Mouse (Mus musculus) large intestine, adult 2 months (tissue): ENCODE measurements around the gene Gal. TPM values are rescaled to one million over a fixed set of nuclear protein-coding genes. Genes with fewer than 3 reads are reported as not detected.

Experiments
- DNase-seq: peaks from one replicate; pipeline ENCODE4 v3.0.0-alpha.2; 2012; ENCODE audit warnings: low read depth, low spot score
- whole genome bisulfite sequencing: fragments of 180-500 bp; shearing (Covaris S2); methylation state at CpG from one replicate; pipeline ENCODE4 v1.1.7; 2018; 5-methylcytosine and 5-hydroxymethylcytosine counted together
- polyA plus RNA-seq: library from polyadenylated mRNA; depleted of rRNA; stranded (reverse); fragments of >200 nt; gene quantifications from 2 replicates; pipeline ENCODE4 v1.2.3, GENCODE M21; 2012; rRNA removed

Gal gene
- polyA plus RNA-seq, 1 experiment = 36.9 TPM

DNA sequence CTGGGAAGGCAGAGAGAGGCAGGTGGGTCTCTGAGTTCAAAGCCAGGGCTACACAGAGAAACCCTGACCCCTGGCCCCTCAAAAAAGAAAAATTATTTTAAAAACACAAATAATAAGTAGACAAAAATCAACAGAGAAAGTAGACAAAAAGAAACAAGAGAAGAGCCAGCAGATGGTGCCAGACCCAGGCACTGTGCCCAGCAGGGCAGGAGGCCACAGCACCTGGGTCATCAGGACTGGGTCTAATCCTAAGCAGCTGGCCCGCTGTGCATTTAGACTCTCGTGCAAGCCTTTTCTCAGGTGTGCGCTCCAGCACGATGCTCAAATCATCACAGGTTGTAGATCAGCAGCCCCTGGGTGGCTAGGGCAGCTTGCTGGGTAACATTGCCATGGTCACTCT is 50.8 kb downstream of the Gal start:
- no peak for DNase-seq
- WGBS = 94% methylated on average over 4 of the region's 4 CpGs

Other genes starting within 250 kb of the Gal start
- gene Mrpl21, start 131.6 kb downstream of the Gal start, polyA plus RNA-seq = 63.9 and 68.0 TPM in 2 replicates
- 4.4 and 6.0 TPM in 2 replicates for gene Ighmbp2, start 131.5 kb downstream of the Gal start, polyA plus RNA-seq
- gene Cpt1a, start 92.2 kb downstream of the Gal start, polyA plus RNA-seq = 50.5 and 114 TPM in 2 replicates
- gene Tesmin, start 25.7 kb downstream of the Gal start, polyA plus RNA-seq = 0.11 and 0.14 TPM in 2 replicates
- 41.1 and 63.2 TPM in 2 replicates for gene Ppp6r3, start 161.2 kb upstream of the Gal start, polyA plus RNA-seq